Mouse (Mus musculus) C2C12 (cell line): ENCODE data around the gene Bicd2.

Source experiments
- CTCF ChIP-seq: IDR thresholded peaks from one replicate; pipeline ENCODE4 v1.5.1; 2011; ENCODE audit not compliant: control insufficient read depth, insufficient read depth, insufficient read length
- USF1 ChIP-seq: IDR thresholded peaks from one replicate; pipeline ENCODE4 v1.6.1; 2011; ENCODE audit warnings: low read depth, mild to moderate bottlenecking, control low read depth, moderate library complexity

GRCm38 (mm10) chr13:49333250-49333649, 8.1 kb upstream of the Bicd2 start:
- no peak for TF ChIP-seq CTCF
- TF ChIP-seq USF1, result no peak
